Mouse (Mus musculus) brain, embryonic 14.5 days (tissue): ENCODE data around the gene Trim38.

ENCODE experiments used
- CTCF ChIP-seq: fragments of 200-500 bp; IDR thresholded peaks from 2 replicates; pipeline ENCODE4 v1.5.1; 2012; ENCODE audit warnings: inconsistent platforms, mild to moderate bottlenecking, moderate library complexity, borderline replicate concordance; ENCODE audit not compliant: insufficient read depth, insufficient read length; ENCODE audit errors: extremely low read depth
- POLR2A ChIP-seq: fragments of 200-500 bp; IDR thresholded peaks from 2 replicates; pipeline ENCODE4 v1.6.1; 2012; ENCODE audit warnings: mild to moderate bottlenecking, inconsistent platforms, borderline replicate concordance; ENCODE audit not compliant: poor library complexity, insufficient read depth, insufficient read length, severe bottlenecking; ENCODE audit errors: extremely low read depth

- no peak for TF ChIP-seq POLR2A
- no peak for TF ChIP-seq CTCF
These were observed 25.8 kb upstream of the Trim38 start for GRCm38 (mm10) chr13:23743963-23744362.
